Mouse (Mus musculus): ENCODE data around the gene Ngdn. TPM values are rescaled to one million over a fixed set of nuclear protein-coding genes. Genes with fewer than 3 reads are reported as not detected.

Gene Ngdn
- total and polyA plus RNA-seq, 2 experiments from 2014 or later = 50.1 to 50.9 TPM

- DNase-seq (ENCODE audit: low spot score) = no peak
- no peaks in the 10 kb centered on the region for H3K9me3 ChIP-seq (replicated peaks; ENCODE audit: control insufficient read depth, low read length)
- H3K4me3 ChIP-seq (ENCODE audit: low read depth, low read length) = no peak overlapping the region
- H3K27ac ChIP-seq (ENCODE audit: low read depth) = no peak overlapping the region
- WGBS = 81% methylated on average over 17 of the region's 17 CpGs
- no peaks in the 10 kb centered on the region for H3K27me3 ChIP-seq (ENCODE audit: control insufficient read depth, insufficient read depth, low read length)
- TF ChIP-seq CTCF (IDR thresholded peaks at IDR 0.05; ENCODE audit: low read depth) (no peak), EP300 (IDR thresholded peaks at IDR 0.05; ENCODE audit: low read depth) (no peak)
- no peak for ATAC-seq (ENCODE audit: insufficient read depth, low read depth)
- H3K4me1 ChIP-seq (ENCODE audit: control insufficient read depth, insufficient read depth) = no peaks in the 10 kb centered on the region
- no peaks in the 10 kb centered on the region for H3K36me3 ChIP-seq (replicated peaks; ENCODE audit: control insufficient read depth, insufficient read depth, low read length)
- no peak overlapping the region for H3K4me2 ChIP-seq (ENCODE audit: low read depth, low read length)
- H3K9ac ChIP-seq (replicated peaks; ENCODE audit: low read depth, low read length) = no peak overlapping the region
Measured at GRCm38 (mm10) chr14:55053708-55054190, 38.5 kb downstream of the Ngdn start.

- H3K4me2 ChIP-seq (ENCODE audit: low read depth, low read length) = no peak overlapping the region
- ATAC-seq (ENCODE audit: insufficient read depth, low read depth) (no peak), DNase-seq (ENCODE audit: low spot score) (no peak)
- H3K36me3 ChIP-seq (replicated peaks; ENCODE audit: control insufficient read depth, insufficient read depth, low read length) = no peaks in the 10 kb centered on the region
- no peak overlapping the region for H3K4me3 ChIP-seq (ENCODE audit: low read depth, low read length)
- H3K27ac ChIP-seq (ENCODE audit: low read depth) = no peak overlapping the region
- no peak overlapping the region for H3K9ac ChIP-seq (replicated peaks; ENCODE audit: low read depth, low read length)
- TF ChIP-seq EP300 (IDR thresholded peaks at IDR 0.05; ENCODE audit: low read depth) (no peak), CTCF (IDR thresholded peaks at IDR 0.05; ENCODE audit: low read depth) (no peak)
- no peaks in the 10 kb centered on the region for H3K27me3 ChIP-seq (ENCODE audit: control insufficient read depth, insufficient read depth, low read length)
- H3K4me1 ChIP-seq (ENCODE audit: control insufficient read depth, insufficient read depth) = 0 out of 2 replicates have a peak, but pooled peaks cover 3% of the 10 kb centered on the region
- H3K9me3 ChIP-seq (replicated peaks; ENCODE audit: control insufficient read depth, low read length) = no peaks in the 10 kb centered on the region
- WGBS = 74% methylated on average over 10 of the region's 10 CpGs
Measured at GRCm38 (mm10) chr14:55054191-55054749, 39.0 kb downstream of the Ngdn start.

DNA sequence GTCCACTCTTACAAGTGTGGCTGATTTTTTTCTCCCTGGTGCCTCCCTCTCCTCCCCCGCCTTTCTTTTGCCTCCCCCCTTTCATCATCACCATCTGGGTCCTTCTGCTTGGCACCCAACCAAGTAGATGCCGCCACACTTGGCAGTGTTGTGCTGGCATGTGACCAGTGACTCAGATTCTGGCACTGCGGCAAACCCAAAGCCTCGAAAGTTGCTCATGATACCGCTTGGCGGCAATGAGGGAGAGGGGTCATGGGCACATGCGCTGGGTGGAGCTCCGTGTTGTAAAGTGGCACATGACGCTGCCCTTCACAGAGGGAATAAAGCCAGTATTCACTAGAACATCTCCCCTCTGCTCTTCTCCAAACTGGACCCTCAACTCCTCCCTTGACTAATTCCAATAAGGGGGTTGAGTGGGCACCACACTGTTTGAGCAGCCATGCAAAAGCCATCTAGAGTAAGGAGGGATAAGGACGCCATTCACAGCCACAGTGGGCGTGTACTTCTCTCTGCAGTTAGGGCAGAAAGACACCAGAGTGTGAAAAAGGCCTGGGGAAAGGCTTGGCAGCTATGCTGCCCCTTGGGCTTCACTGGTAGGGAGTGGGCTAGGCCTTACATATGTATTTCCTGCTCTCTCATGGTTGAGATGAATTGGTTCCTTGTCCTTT, 40.0 kb downstream of the Ngdn start:
- Histone ChIP-seq H3K27ac (ENCODE audit: low read depth) (no peak overlapping the region), H3K9ac (replicated peaks; ENCODE audit: low read depth, low read length) (no peak overlapping the region), H3K27me3 (ENCODE audit: control insufficient read depth, insufficient read depth, low read length) (no peaks in the 10 kb centered on the region), H3K4me1 (ENCODE audit: control insufficient read depth, insufficient read depth) (peaks cover 7% of the 10 kb centered on the region; the same call in 1 of the 2 replicates), H3K4me2 (ENCODE audit: low read depth, low read length) (no peak overlapping the region), H3K4me3 (ENCODE audit: low read depth, low read length) (no peak overlapping the region), H3K9me3 (replicated peaks; ENCODE audit: control insufficient read depth, low read length) (no peaks in the 10 kb centered on the region), H3K36me3 (replicated peaks; ENCODE audit: control insufficient read depth, insufficient read depth, low read length) (no peaks in the 10 kb centered on the region)
- 51% methylated on average over 11 of the region's 11 CpGs for WGBS
- peak; percentile 82 for ATAC-seq (ENCODE audit: insufficient read depth, low read depth)
- TF ChIP-seq CTCF (IDR thresholded peaks at IDR 0.05; ENCODE audit: low read depth) = no peak
- TF ChIP-seq EP300 (IDR thresholded peaks at IDR 0.05; ENCODE audit: low read depth) = 0 out of 2 replicates have a peak, but pooled peaks have one; percentile 21
- DNase-seq (ENCODE audit: low spot score) = peak; percentile 51

- DNase-seq (ENCODE audit: low spot score) (no peak), ATAC-seq (ENCODE audit: insufficient read depth, low read depth) (no peak)
- H3K9ac ChIP-seq (replicated peaks; ENCODE audit: low read depth, low read length) = no peak overlapping the region
- H3K36me3 ChIP-seq (replicated peaks; ENCODE audit: control insufficient read depth, insufficient read depth, low read length) = no peaks in the 10 kb centered on the region
- no peak overlapping the region for H3K4me2 ChIP-seq (ENCODE audit: low read depth, low read length)
- H3K9me3 ChIP-seq (replicated peaks; ENCODE audit: control insufficient read depth, low read length) = no peaks in the 10 kb centered on the region
- H3K4me3 ChIP-seq (ENCODE audit: low read depth, low read length) = no peak overlapping the region
- no peak overlapping the region for H3K27ac ChIP-seq (ENCODE audit: low read depth)
- TF ChIP-seq CTCF (IDR thresholded peaks at IDR 0.05; ENCODE audit: low read depth) (no peak), EP300 (IDR thresholded peaks at IDR 0.05; ENCODE audit: low read depth) (no peak)
- peaks cover 15% of the 10 kb centered on the region; the same call in 1 of the 2 replicates for H3K4me1 ChIP-seq (ENCODE audit: control insufficient read depth, insufficient read depth)
- 0 out of 2 replicates have a peak, but pooled peaks cover 7% of the 10 kb centered on the region for H3K27me3 ChIP-seq (ENCODE audit: control insufficient read depth, insufficient read depth, low read length)
- WGBS = 68% methylated on average over 1 of the region's 1 CpGs
Measured at GRCm38 (mm10) chr14:55059009-55059408, 43.8 kb downstream of the Ngdn start.

DNA sequence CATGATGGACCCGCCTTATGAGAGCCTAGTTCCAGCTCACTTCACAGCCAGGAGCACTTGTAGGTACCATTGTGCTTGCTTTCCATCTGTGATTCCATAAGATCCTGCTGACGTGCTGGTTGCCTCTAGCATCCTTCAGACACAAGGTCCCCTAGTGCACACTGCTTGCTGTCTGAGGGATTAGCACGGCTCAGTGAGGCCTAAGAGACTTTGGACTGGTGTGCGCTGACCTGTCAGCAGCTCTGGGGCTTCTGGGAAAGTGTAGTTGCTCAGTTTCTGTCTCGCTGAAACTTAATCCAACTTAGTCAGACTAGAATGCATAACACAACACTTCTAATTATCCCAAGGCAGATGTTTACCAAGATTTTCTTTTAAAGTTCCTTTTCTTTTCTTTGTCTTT, 44.7 kb downstream of the Ngdn start:
- H3K36me3 ChIP-seq (replicated peaks; ENCODE audit: control insufficient read depth, insufficient read depth, low read length) = no peaks in the 10 kb centered on the region
- no peaks in the 10 kb centered on the region for H3K9me3 ChIP-seq (replicated peaks; ENCODE audit: control insufficient read depth, low read length)
- H3K27me3 ChIP-seq (ENCODE audit: control insufficient read depth, insufficient read depth, low read length) = 0 out of 2 replicates have a peak, but pooled peaks cover 10% of the 10 kb centered on the region
- TF ChIP-seq EP300 (IDR thresholded peaks at IDR 0.05; ENCODE audit: low read depth) (no peak), CTCF (IDR thresholded peaks at IDR 0.05; ENCODE audit: low read depth) (no peak)
- peaks cover 15% of the 10 kb centered on the region; the same call in 1 of the 2 replicates for H3K4me1 ChIP-seq (ENCODE audit: control insufficient read depth, insufficient read depth)
- no peak for ATAC-seq (ENCODE audit: insufficient read depth, low read depth)
- DNase-seq (ENCODE audit: low spot score) = no peak
- H3K4me2 ChIP-seq (ENCODE audit: low read depth, low read length) = no peak overlapping the region
- H3K27ac ChIP-seq (ENCODE audit: low read depth) = no peak overlapping the region
- H3K4me3 ChIP-seq (ENCODE audit: low read depth, low read length) = no peak overlapping the region
- no peak overlapping the region for H3K9ac ChIP-seq (replicated peaks; ENCODE audit: low read depth, low read length)
- WGBS = 54% methylated on average over 5 of the region's 5 CpGs
